Mouse (Mus musculus): ENCODE measurements around the gene Lmntd2. TPM values are rescaled to one million over a fixed set of nuclear protein-coding genes. Genes with fewer than 3 reads are reported as not detected.
A peak's percentile ranks its signal among the peaks of the same experiment; 100 is the strongest.

Gene Lmntd2
- polyA plus RNA-seq, 1 experiment from 2014 or later: 0.54 TPM

- H3K9ac ChIP-seq (ENCODE audit: low read length): peak overlapping the region; percentile 73
- no peak for ATAC-seq (replicated peaks; ENCODE audit: extremely low read depth, insufficient read depth, low FRiP score)
- no peaks in the 10 kb centered on the region for H3K27me3 ChIP-seq (ENCODE audit: control insufficient read depth, insufficient read depth, low read length)
- H3K36me3 ChIP-seq (ENCODE audit: control insufficient read depth, insufficient read depth): peaks cover 4% of the 10 kb centered on the region
- H3K4me1 ChIP-seq (ENCODE audit: control insufficient read depth, insufficient read depth, low read length): peaks cover 18% of the 10 kb centered on the region
- no peaks in the 10 kb centered on the region for H3K9me3 ChIP-seq (replicated peaks; ENCODE audit: control insufficient read depth, low read length)
- H3K4me3 ChIP-seq (ENCODE audit: low read length): peak overlapping the region; percentile 58
- H3K27ac ChIP-seq (ENCODE audit: low read length): peak overlapping the region; percentile 37
- 16% methylated on average over 7 of the region's 7 CpGs for WGBS
- H3K4me2 ChIP-seq (ENCODE audit: low read depth, low read length): peak overlapping the region; percentile 63
These were observed 45.9 kb downstream of the Lmntd2 start for GRCm38 (mm10) chr7:141167901-141168517.

- no peaks in the 10 kb centered on the region for H3K9me3 ChIP-seq (replicated peaks; ENCODE audit: control insufficient read depth, low read length)
- no peak overlapping the region for H3K27ac ChIP-seq (ENCODE audit: low read length)
- ATAC-seq (replicated peaks; ENCODE audit: extremely low read depth, insufficient read depth, low FRiP score): no peak
- H3K27me3 ChIP-seq (ENCODE audit: control insufficient read depth, insufficient read depth, low read length): no peaks in the 10 kb centered on the region
- H3K4me1 ChIP-seq (ENCODE audit: control insufficient read depth, insufficient read depth, low read length): peaks cover 16% of the 10 kb centered on the region
- H3K36me3 ChIP-seq (ENCODE audit: control insufficient read depth, insufficient read depth): peaks cover 31% of the 10 kb centered on the region
- WGBS: 75% methylated on average over 6 of the region's 6 CpGs
- H3K4me3 ChIP-seq (ENCODE audit: low read length): no peak overlapping the region
- no peak overlapping the region for H3K9ac ChIP-seq (ENCODE audit: low read length)
- no peak overlapping the region for H3K4me2 ChIP-seq (ENCODE audit: low read depth, low read length)
These were observed 49.0 kb downstream of the Lmntd2 start for GRCm38 (mm10) chr7:141164850-141165249.

- H3K36me3 ChIP-seq (ENCODE audit: control insufficient read depth, insufficient read depth): peaks cover 35% of the 10 kb centered on the region
- H3K27ac ChIP-seq (ENCODE audit: low read length): no peak overlapping the region
- H3K9ac ChIP-seq (ENCODE audit: low read length): no peak overlapping the region
- no peak for ATAC-seq (replicated peaks; ENCODE audit: extremely low read depth, insufficient read depth, low FRiP score)
- WGBS: 85% methylated on average over 7 of the region's 7 CpGs
- no peak overlapping the region for H3K4me2 ChIP-seq (ENCODE audit: low read depth, low read length)
- no peaks in the 10 kb centered on the region for H3K27me3 ChIP-seq (ENCODE audit: control insufficient read depth, insufficient read depth, low read length)
- no peak overlapping the region for H3K4me3 ChIP-seq (ENCODE audit: low read length)
- H3K4me1 ChIP-seq (ENCODE audit: control insufficient read depth, insufficient read depth, low read length): peaks cover 14% of the 10 kb centered on the region
- no peaks in the 10 kb centered on the region for H3K9me3 ChIP-seq (replicated peaks; ENCODE audit: control insufficient read depth, low read length)
These were observed 49.5 kb downstream of the Lmntd2 start for GRCm38 (mm10) chr7:141164397-141164796.

MicroRNAs within 50 kb of the gene (microRNA counts, 519-probe panel; counts per million panel counts)
- 3,372 counts per million, percentile 87 among the panel's probes with 10 or more counts for microRNA mmu-miR-210

Small RNA genes within 50 kb of the gene (microRNA-seq; reads per million reads assigned to microRNA genes)
- gene Mir210: 990 reads per million, percentile 79 among the genes with 10 or more reads in this experiment

Other genes starting within 250 kb of the Lmntd2 start
- 24.0 and 34.8 TPM in 2 replicates for gene Ifitm1, start 246.9 kb downstream of the Lmntd2 start, polyA plus RNA-seq (2015; fragmentation: Nextera tagmentation; extraction: Ambion mirVana)
- 157 and 218 TPM in 2 replicates for gene Ifitm3, start 203.3 kb downstream of the Lmntd2 start, polyA plus RNA-seq (2015; fragmentation: Nextera tagmentation; extraction: Ambion mirVana)
- 1.0 and 1.3 TPM in 2 replicates for gene Ifitm6, start 196.2 kb downstream of the Lmntd2 start, polyA plus RNA-seq (2015; fragmentation: Nextera tagmentation; extraction: Ambion mirVana)
- not detected in 2 replicates for gene Gm17387, start 184.9 kb downstream of the Lmntd2 start, polyA plus RNA-seq (2015; fragmentation: Nextera tagmentation; extraction: Ambion mirVana)
- 0.54 and 0.97 TPM in 2 replicates for gene B4galnt4, start 153.0 kb downstream of the Lmntd2 start, polyA plus RNA-seq (2015; fragmentation: Nextera tagmentation; extraction: Ambion mirVana)
- gene Pkp3, start 135.9 kb downstream of the Lmntd2 start, polyA plus RNA-seq (2015; fragmentation: Nextera tagmentation; extraction: Ambion mirVana): 4.1 and 5.2 TPM in 2 replicates
- gene Sigirr, start 113.5 kb downstream of the Lmntd2 start, polyA plus RNA-seq (2015; fragmentation: Nextera tagmentation; extraction: Ambion mirVana): 7.4 and 8.5 TPM in 2 replicates
- gene Ano9, start 96.3 kb downstream of the Lmntd2 start, polyA plus RNA-seq (2015; fragmentation: Nextera tagmentation; extraction: Ambion mirVana): 0.49 and 1.00 TPM in 2 replicates
- 56.1 and 63.9 TPM in 2 replicates for gene Ptdss2, start 91.7 kb downstream of the Lmntd2 start, polyA plus RNA-seq (2015; fragmentation: Nextera tagmentation; extraction: Ambion mirVana)
- gene Rnh1, start 41.2 kb downstream of the Lmntd2 start, polyA plus RNA-seq (2015; fragmentation: Nextera tagmentation; extraction: Ambion mirVana): 96.9 and 111 TPM in 2 replicates
- 59.5 and 92.1 TPM in 2 replicates for gene Hras, start 20.1 kb downstream of the Lmntd2 start, polyA plus RNA-seq (2015; fragmentation: Nextera tagmentation; extraction: Ambion mirVana)
- gene Lrrc56, start 19.9 kb downstream of the Lmntd2 start, polyA plus RNA-seq (2015; fragmentation: Nextera tagmentation; extraction: Ambion mirVana): 3.0 and 4.1 TPM in 2 replicates
- 16.1 and 17.2 TPM in 2 replicates for gene Rassf7, start 1.8 kb upstream of the Lmntd2 start, polyA plus RNA-seq (2015; fragmentation: Nextera tagmentation; extraction: Ambion mirVana)
- gene Phrf1, start 14.7 kb upstream of the Lmntd2 start, polyA plus RNA-seq (2015; fragmentation: Nextera tagmentation; extraction: Ambion mirVana): 43.5 and 50.7 TPM in 2 replicates
- 4.7 and 9.1 TPM in 2 replicates for gene Irf7, start 52.4 kb upstream of the Lmntd2 start, polyA plus RNA-seq (2015; fragmentation: Nextera tagmentation; extraction: Ambion mirVana)
- gene Cdhr5, start 62.7 kb upstream of the Lmntd2 start, polyA plus RNA-seq (2015; fragmentation: Nextera tagmentation; extraction: Ambion mirVana): 1.6 TPM in 1 of 2 replicates, not detected in the other
- 2.1 and 2.8 TPM in 2 replicates for gene Sct, start 65.1 kb upstream of the Lmntd2 start, polyA plus RNA-seq (2015; fragmentation: Nextera tagmentation; extraction: Ambion mirVana)
- gene Drd4, start 77.9 kb upstream of the Lmntd2 start, polyA plus RNA-seq (2015; fragmentation: Nextera tagmentation; extraction: Ambion mirVana): 0.05 and 0.13 TPM in 2 replicates
- gene Deaf1, start 113.6 kb upstream of the Lmntd2 start, polyA plus RNA-seq (2015; fragmentation: Nextera tagmentation; extraction: Ambion mirVana): 37.6 and 37.7 TPM in 2 replicates
- gene Tmem80, start 113.7 kb upstream of the Lmntd2 start, polyA plus RNA-seq (2015; fragmentation: Nextera tagmentation; extraction: Ambion mirVana): 32.2 and 32.5 TPM in 2 replicates
- gene Eps8l2, start 124.8 kb upstream of the Lmntd2 start, polyA plus RNA-seq (2015; fragmentation: Nextera tagmentation; extraction: Ambion mirVana): 2.6 and 3.9 TPM in 2 replicates
- 227 and 257 TPM in 2 replicates for gene Taldo1, start 178.1 kb upstream of the Lmntd2 start, polyA plus RNA-seq (2015; fragmentation: Nextera tagmentation; extraction: Ambion mirVana)
- gene Gatd1, start 200.1 kb upstream of the Lmntd2 start, polyA plus RNA-seq (2015; fragmentation: Nextera tagmentation; extraction: Ambion mirVana): 26.6 and 28.0 TPM in 2 replicates
- gene Cend1, start 215.4 kb upstream of the Lmntd2 start, polyA plus RNA-seq (2015; fragmentation: Nextera tagmentation; extraction: Ambion mirVana): 5.2 and 5.9 TPM in 2 replicates
- 17.8 and 19.7 TPM in 2 replicates for gene Slc25a22, start 223.8 kb upstream of the Lmntd2 start, polyA plus RNA-seq (2015; fragmentation: Nextera tagmentation; extraction: Ambion mirVana)
- 9.0 and 9.7 TPM in 2 replicates for gene Pidd1, start 229.9 kb upstream of the Lmntd2 start, polyA plus RNA-seq (2015; fragmentation: Nextera tagmentation; extraction: Ambion mirVana)
- 704 and 720 TPM in 2 replicates for gene Rplp2, start 233.3 kb upstream of the Lmntd2 start, polyA plus RNA-seq (2015; fragmentation: Nextera tagmentation; extraction: Ambion mirVana)
- 73.1 and 78.0 TPM in 2 replicates for gene Pnpla2, start 241.1 kb upstream of the Lmntd2 start, polyA plus RNA-seq (2015; fragmentation: Nextera tagmentation; extraction: Ambion mirVana)
- 24.2 and 26.1 TPM in 2 replicates for gene Cracr2b, start 247.0 kb upstream of the Lmntd2 start, polyA plus RNA-seq (2015; fragmentation: Nextera tagmentation; extraction: Ambion mirVana)